Comparison of ENCODE assay signal across 9 mouse cellular contexts in the genomic region with DNA sequence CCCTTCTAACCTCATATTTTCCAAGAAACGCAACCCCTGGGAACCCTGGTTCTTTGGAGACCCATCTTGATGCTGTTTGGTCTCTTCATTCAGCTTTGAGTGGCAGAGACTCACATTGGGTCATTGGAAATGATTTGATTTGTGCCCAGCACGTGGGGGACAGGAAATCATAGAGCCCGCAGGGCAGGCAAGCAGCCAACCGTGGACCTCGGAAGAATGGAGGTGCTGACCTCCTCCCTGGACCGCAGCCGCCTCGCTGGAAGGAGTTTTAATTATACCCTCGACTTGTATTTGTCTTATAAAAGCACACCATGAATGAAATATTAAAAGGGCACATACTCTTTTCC.
A peak's percentile ranks its signal among the peaks of the same experiment; 100 is the strongest.
DNase-seq lines count a peak whose midpoint lies in the region; ATAC-seq lines count a peak whose summit lies in the region.
"Had no signal": no experiment of that assay in that cellular context is flagged by ENCODE, and none has a peak within 500 bp of the region (broad histone marks: within the 10 kb centered on the region; RNA-seq: fewer than 3 reads in every experiment).

No protein-coding gene starts in this region.

- DNase-seq in heart, embryonic 10.5 days (ENCODE audit: low spot score): no peak
- peak; percentile 55 for DNase-seq in embryonic facial prominence, embryonic 11.5 days (ENCODE audit: low spot score)
- DNase-seq in kidney, adult 11 months: peak; percentile 40
- DNase-seq in lung, postnatal 10 days: peak; percentile 41
- no peak for DNase-seq in natural killer cell, adult 2 months (ENCODE audit: low spot score in 2 of 2)
- DNase-seq in thymus, adult 18-20 months: no peak
- DNase-seq: adrenal gland, postnatal 25 days had no signal

- H3K4me1 ChIP-seq in heart, embryonic 10.5 days: peaks cover 26% of the 10 kb centered on the region
- H3K4me1 ChIP-seq in heart, embryonic 11.5 days (ENCODE audit: control insufficient read depth, insufficient read depth, low read length): peaks cover 18% of the 10 kb centered on the region
- peaks cover 5% of the 10 kb centered on the region; the same call in 1 of the 2 replicates for H3K4me1 ChIP-seq in embryonic facial prominence, embryonic 11.5 days (ENCODE audit: control insufficient read depth, insufficient read depth, low read length)
- H3K4me1 ChIP-seq in heart, embryonic 12.5 days (replicated peaks): peaks cover 27% of the 10 kb centered on the region

- WGBS in heart, embryonic 10.5 days: 79% methylated on average over 9 of the region's 9 CpGs
- 82% methylated on average over 9 of the region's 9 CpGs for WGBS in heart, embryonic 11.5 days (ENCODE audit: insufficient replicate concordance)
- 27% methylated on average over 9 of the region's 9 CpGs for WGBS in embryonic facial prominence, embryonic 11.5 days
- WGBS in heart, embryonic 12.5 days: 77% methylated on average over 9 of the region's 9 CpGs

- H3K4me3 ChIP-seq in heart, embryonic 10.5 days: no peak overlapping the region
- no peak overlapping the region for H3K4me3 ChIP-seq in heart, embryonic 11.5 days (ENCODE audit: low read depth, low read length)
- no peak overlapping the region for H3K4me3 ChIP-seq in embryonic facial prominence, embryonic 11.5 days (ENCODE audit: low read depth, low read length)
- no peak overlapping the region for H3K4me3 ChIP-seq in heart, embryonic 12.5 days

- no peak overlapping the region for H3K4me2 ChIP-seq in heart, embryonic 11.5 days
- H3K4me2 ChIP-seq in embryonic facial prominence, embryonic 11.5 days (ENCODE audit: low read depth, low read length): no peak overlapping the region
- H3K4me2 ChIP-seq in heart, embryonic 12.5 days: no peak overlapping the region

- no peak overlapping the region for H3K9ac ChIP-seq in heart, embryonic 11.5 days (ENCODE audit: low read depth, low read length)
- H3K9ac ChIP-seq in embryonic facial prominence, embryonic 11.5 days (replicated peaks; ENCODE audit: low read length): no peak overlapping the region
- no peak overlapping the region for H3K9ac ChIP-seq in heart, embryonic 12.5 days

- no peaks in the 10 kb centered on the region for H3K27me3 ChIP-seq in heart, embryonic 10.5 days (ENCODE audit: insufficient read depth, poor library complexity, severe bottlenecking)
- H3K27me3 ChIP-seq in heart, embryonic 11.5 days (ENCODE audit: control insufficient read depth, insufficient read depth, low read length): no peaks in the 10 kb centered on the region
- no peaks in the 10 kb centered on the region for H3K27me3 ChIP-seq in embryonic facial prominence, embryonic 11.5 days (ENCODE audit: control insufficient read depth, insufficient read depth, low read length)
- no peaks in the 10 kb centered on the region for H3K27me3 ChIP-seq in heart, embryonic 12.5 days (replicated peaks)

- H3K27ac ChIP-seq in heart, embryonic 10.5 days: peak overlapping the region; percentile 83; the same call in 1 of the 2 replicates
- H3K27ac ChIP-seq in heart, embryonic 11.5 days (ENCODE audit: low read depth, low read length): no peak overlapping the region
- H3K27ac ChIP-seq in embryonic facial prominence, embryonic 11.5 days (replicated peaks; ENCODE audit: low read depth, low read length): peak overlapping the region; percentile 44; the same call in 1 of the 2 replicates
- no peak overlapping the region for H3K27ac ChIP-seq in heart, embryonic 12.5 days (ENCODE audit: poor library complexity, severe bottlenecking)

- no peaks in the 10 kb centered on the region for H3K36me3 ChIP-seq in heart, embryonic 10.5 days
- H3K36me3 ChIP-seq in heart, embryonic 11.5 days (ENCODE audit: control insufficient read depth, insufficient read depth, low read length): no peaks in the 10 kb centered on the region; the same call in 1 of the 2 replicates
- H3K36me3 ChIP-seq in embryonic facial prominence, embryonic 11.5 days (replicated peaks; ENCODE audit: control insufficient read depth, insufficient read depth, low read depth, low read length): no peaks in the 10 kb centered on the region
- no peaks in the 10 kb centered on the region for H3K36me3 ChIP-seq in heart, embryonic 12.5 days

- no peaks in the 10 kb centered on the region for H3K9me3 ChIP-seq in heart, embryonic 10.5 days
- no peaks in the 10 kb centered on the region for H3K9me3 ChIP-seq in heart, embryonic 11.5 days (replicated peaks; ENCODE audit: control insufficient read depth, low read length)
- no peaks in the 10 kb centered on the region for H3K9me3 ChIP-seq in embryonic facial prominence, embryonic 11.5 days (replicated peaks; ENCODE audit: control insufficient read depth, low read length)
- H3K9me3 ChIP-seq in heart, embryonic 12.5 days (replicated peaks): no peaks in the 10 kb centered on the region

- ATAC-seq in heart, embryonic 11.5 days (replicated peaks; ENCODE audit: insufficient number of reproducible peaks, low FRiP score, low TSS enrichment): no peak
- no peak for ATAC-seq in embryonic facial prominence, embryonic 11.5 days (replicated peaks; ENCODE audit: insufficient number of reproducible peaks, low FRiP score, low TSS enrichment, low read depth)
- ATAC-seq in heart, embryonic 12.5 days (ENCODE audit: insufficient number of reproducible peaks, low FRiP score): no peak

Comparison
In these comparisons a context has a peak if more than half of its experiments do, and no peak if none do; other contexts are left out.
1. H3K27ac ChIP-seq: peak in heart, embryonic 10.5 days (single experiment) and embryonic facial prominence, embryonic 11.5 days (single experiment); none in heart, embryonic 11.5 days (single experiment) and heart, embryonic 12.5 days (single experiment).
2. DNase-seq: peak in embryonic facial prominence, embryonic 11.5 days (single experiment), kidney, adult 11 months (single experiment) and lung, postnatal 10 days (single experiment); none in heart, embryonic 10.5 days (single experiment), natural killer cell, adult 2 months (0 of 2) and thymus, adult 18-20 months (0 of 2).